Comparison of ENCODE assay signal across 18 mouse cellular contexts in genomic region chr11:44406457-44406856, GRCm38 (mm10). TPM values are rescaled to one million over a fixed set of nuclear protein-coding genes. Genes with fewer than 3 reads are reported as not detected.
"Had no signal": no experiment of that assay in that cellular context is flagged by ENCODE, and none has a peak within 500 bp of the region (broad histone marks: within the 10 kb centered on the region; RNA-seq: fewer than 3 reads in every experiment).

No protein-coding gene starts in this region.

- H3K4me2 ChIP-seq: liver, embryonic 13.5 days; lung, embryonic 15.5 days; midbrain, embryonic 13.5 days; neural tube, embryonic 13.5 days had no signal

- DNase-seq: liver, embryonic 13.5 days; liver, postnatal 0 days; lung, postnatal 14 days; right cerebral cortex, postnatal 4 days; spleen, adult 18-20 months; thymus, adult 18-20 months; thymus, postnatal 14 days had no signal

- H3K9ac ChIP-seq: liver, embryonic 13.5 days; liver, postnatal 0 days; lung, embryonic 15.5 days; midbrain, embryonic 13.5 days; neural tube, embryonic 13.5 days had no signal

- H3K27ac ChIP-seq: left cerebral cortex, adult 2 months; limb, embryonic 10.5 days; liver, embryonic 13.5 days; lung, embryonic 15.5 days; midbrain, embryonic 13.5 days; neural tube, embryonic 13.5 days had no signal

- H3K27me3 ChIP-seq: lung, embryonic 15.5 days; neural tube, embryonic 13.5 days had no signal

- H3K9me3 ChIP-seq: limb, embryonic 10.5 days; liver, embryonic 13.5 days; lung, embryonic 15.5 days; midbrain, embryonic 13.5 days; neural tube, embryonic 13.5 days had no signal

- H3K4me3 ChIP-seq: left cerebral cortex, adult 2 months; limb, embryonic 10.5 days; liver, embryonic 13.5 days; lung, embryonic 15.5 days; midbrain, embryonic 13.5 days; neural tube, embryonic 13.5 days had no signal

- H3K4me1 ChIP-seq: limb, embryonic 10.5 days; liver, embryonic 13.5 days; lung, embryonic 15.5 days had no signal

- ATAC-seq: liver, postnatal 0 days had no signal

- H3K36me3 ChIP-seq: limb, embryonic 10.5 days; liver, embryonic 13.5 days; lung, embryonic 15.5 days; midbrain, embryonic 13.5 days; neural tube, embryonic 13.5 days had no signal

RNA-seq across cellular contexts. Expression of gene Il12b, which starts 6.6 kb away (rescaled TPM):
- total RNA-seq: layer of hippocampus, adult 8-10 months; layer of hippocampus, postnatal 14 days; left cerebral cortex, adult 2 months; left cerebral cortex, postnatal 14 days; megakaryocyte-erythroid progenitor cell, adult 5-6 weeks had no signal
- polyA plus RNA-seq: intestine, embryonic 14.5 days; limb, embryonic 10.5 days; liver, embryonic 13.5 days; liver, postnatal 0 days; lung, embryonic 15.5 days; midbrain, embryonic 13.5 days; neural tube, embryonic 13.5 days; stomach, embryonic 14.5 days had no signal
